Mouse (Mus musculus) stomach, postnatal 0 days (tissue): ENCODE results near the gene Tnfrsf23.

Experiments
- CTCF ChIP-seq: IDR thresholded peaks from 2 replicates; pipeline ENCODE4 v1.5.1; 2016; ENCODE audit warnings: antibody characterized with exemption, low read depth, mild to moderate bottlenecking, moderate library complexity
- EP300 ChIP-seq: optimal IDR thresholded peaks from 2 replicates; pipeline ENCODE3; 2016; ENCODE audit warnings: antibody characterized with exemption

- TF ChIP-seq CTCF (no peak), EP300 (no peak)
Observed at GRCm38 (mm10) chr7:143666427-143667311, 19.0 kb downstream of the Tnfrsf23 start.
